Mouse (Mus musculus): ENCODE measurements around the gene Fam110a.

Gene Fam110a

GRCm38 (mm10) chr2:151979470-151980354, at the start of gene Fam110a:
Gene Fam110a, minus strand, starts transcription at chr2:151980219.
- DNase-seq (ENCODE audit: low spot score in 2 of 2) = peak; percentile 82 to 91

- DNase-seq (ENCODE audit: low spot score in 2 of 2) = peak; percentile 58 to 71
Observed at GRCm38 (mm10) chr2:152029252-152030082, 49.4 kb upstream of the Fam110a start.

GRCm38 (mm10) chr2:152024883-152025422, 44.9 kb upstream of the Fam110a start:
- no peak for DNase-seq (ENCODE audit: low spot score in 2 of 2)

- no peak for DNase-seq (ENCODE audit: low spot score in 2 of 2)
Observed at GRCm38 (mm10) chr2:152022022-152022421, 42.0 kb upstream of the Fam110a start.

GRCm38 (mm10) chr2:152020255-152020654, 40.2 kb upstream of the Fam110a start:
- no peak for DNase-seq (ENCODE audit: low spot score in 2 of 2)

GRCm38 (mm10) chr2:152016666-152017065, 36.6 kb upstream of the Fam110a start:
- DNase-seq (ENCODE audit: low spot score in 2 of 2) = no peak

GRCm38 (mm10) chr2:152015997-152016396, 36.0 kb upstream of the Fam110a start:
- DNase-seq (ENCODE audit: low spot score in 2 of 2) = no peak

- DNase-seq (ENCODE audit: low spot score in 2 of 2) = no peak
Observed at GRCm38 (mm10) chr2:152012701-152013100, 32.7 kb upstream of the Fam110a start.

- DNase-seq (ENCODE audit: low spot score in 2 of 2) = no peak
Observed at GRCm38 (mm10) chr2:152012222-152012621, 32.2 kb upstream of the Fam110a start.

GRCm38 (mm10) chr2:152011724-152012123, 31.7 kb upstream of the Fam110a start:
- DNase-seq (ENCODE audit: low spot score in 2 of 2) = no peak

GRCm38 (mm10) chr2:152010661-152011060, 30.6 kb upstream of the Fam110a start:
- no peak for DNase-seq (ENCODE audit: low spot score in 2 of 2)

GRCm38 (mm10) chr2:152010251-152010650, 30.2 kb upstream of the Fam110a start:
- DNase-seq (ENCODE audit: low spot score in 2 of 2) = no peak

- no peak for DNase-seq (ENCODE audit: low spot score in 2 of 2)
Observed at GRCm38 (mm10) chr2:152009061-152009779, 29.2 kb upstream of the Fam110a start.

GRCm38 (mm10) chr2:152007783-152008182, 27.8 kb upstream of the Fam110a start:
- no peak for DNase-seq (ENCODE audit: low spot score in 2 of 2)

GRCm38 (mm10) chr2:152002529-152002928, 22.5 kb upstream of the Fam110a start:
- DNase-seq (ENCODE audit: low spot score in 2 of 2) = no peak

GRCm38 (mm10) chr2:152000735-152001134, 20.7 kb upstream of the Fam110a start:
- no peak for DNase-seq (ENCODE audit: low spot score in 2 of 2)

- DNase-seq (ENCODE audit: low spot score in 2 of 2) = peak; percentile 51 to 75
Observed at GRCm38 (mm10) chr2:152000291-152000679, 20.3 kb upstream of the Fam110a start.

GRCm38 (mm10) chr2:151999669-152000290, 19.8 kb upstream of the Fam110a start:
- peak; percentile 66 to 70 for DNase-seq (ENCODE audit: low spot score in 2 of 2)

- no peak for DNase-seq (ENCODE audit: low spot score in 2 of 2)
Observed at GRCm38 (mm10) chr2:151998932-151999331, 18.9 kb upstream of the Fam110a start.

- no peak for DNase-seq (ENCODE audit: low spot score in 2 of 2)
Observed at GRCm38 (mm10) chr2:151998505-151998899, 18.5 kb upstream of the Fam110a start.
